Mouse (Mus musculus): ENCODE data around the gene Kcnc4. TPM values are rescaled to one million over a fixed set of nuclear protein-coding genes. Genes with fewer than 3 reads are reported as not detected.

Gene Kcnc4
- polyA plus RNA-seq, 1 experiment = not detected

DNA sequence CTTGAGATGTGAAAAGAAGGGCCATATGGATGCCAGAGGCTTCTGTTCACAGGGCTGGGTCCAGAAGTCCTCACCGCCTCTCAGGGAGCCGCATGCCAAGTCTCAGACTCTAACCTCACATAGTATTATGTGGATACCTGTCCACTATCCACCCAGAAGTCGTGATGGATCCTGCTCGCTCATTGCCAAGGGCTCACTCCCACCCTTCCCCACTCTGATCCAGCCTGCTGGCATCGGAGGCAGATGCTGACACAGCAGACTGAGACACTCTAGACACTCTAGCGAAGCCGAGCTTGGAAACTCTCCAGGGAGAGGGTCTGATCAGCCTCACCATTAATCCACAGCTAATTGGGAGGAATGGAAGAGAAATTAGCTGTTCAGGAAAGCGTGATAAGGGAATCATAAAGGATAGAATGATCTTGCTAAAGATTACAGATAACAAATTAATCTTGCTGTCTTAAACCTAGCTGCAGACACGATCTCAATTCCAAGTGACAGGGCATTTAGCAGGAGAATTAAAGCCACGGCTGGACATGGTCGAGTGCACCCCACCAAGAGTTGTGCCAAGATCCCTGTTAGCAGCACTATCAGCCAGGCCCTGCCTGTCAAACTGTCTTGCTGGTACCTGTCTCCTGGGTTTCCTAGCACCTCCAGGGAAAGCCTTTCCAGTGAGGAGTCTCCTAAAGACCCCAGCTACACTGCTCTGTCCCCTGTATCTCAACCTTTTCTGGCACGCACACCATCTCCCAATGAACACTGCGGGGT, 36.9 kb upstream of the Kcnc4 start:
- peaks cover 7% of the 10 kb centered on the region for H3K9me3 ChIP-seq (ENCODE audit: control insufficient read depth, low read length)
- H3K27me3 ChIP-seq (ENCODE audit: control insufficient read depth) = no peaks in the 10 kb centered on the region
- TF ChIP-seq TAL1 (IDR thresholded peaks at IDR 0.05; ENCODE audit: low read length) = no peak
- no peak for TF ChIP-seq GATA1 (IDR thresholded peaks at IDR 0.05; ENCODE audit: low read length)
- H3K4me1 ChIP-seq (ENCODE audit: control insufficient read depth) = no peaks in the 10 kb centered on the region
- H3K4me3 ChIP-seq (replicated peaks) = no peak overlapping the region
- no peaks in the 10 kb centered on the region for H3K36me3 ChIP-seq (ENCODE audit: control insufficient read depth)

DNA sequence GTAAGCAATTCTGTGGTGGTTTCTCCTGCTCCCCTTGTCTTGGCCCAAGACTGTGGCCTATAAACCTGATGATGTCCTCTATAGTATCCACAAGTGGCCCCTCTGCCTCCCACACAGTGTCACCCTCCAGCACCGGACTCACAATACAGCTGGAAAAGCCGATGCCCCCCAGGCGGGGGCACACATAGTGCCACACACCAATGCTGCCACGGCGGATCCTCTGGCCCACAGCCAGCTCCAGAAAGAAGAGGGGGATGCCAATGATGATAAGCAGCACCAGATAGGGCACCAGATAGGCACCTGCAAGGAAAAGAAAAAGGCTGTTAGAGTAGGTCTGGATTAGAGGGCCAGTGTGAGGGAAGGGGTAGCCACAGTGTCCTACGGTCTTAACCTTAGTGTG, 36.2 kb upstream of the Kcnc4 start:
- no peak overlapping the region for H3K4me3 ChIP-seq (replicated peaks)
- no peaks in the 10 kb centered on the region for H3K36me3 ChIP-seq (ENCODE audit: control insufficient read depth)
- peaks cover 7% of the 10 kb centered on the region for H3K9me3 ChIP-seq (ENCODE audit: control insufficient read depth, low read length)
- no peaks in the 10 kb centered on the region for H3K4me1 ChIP-seq (ENCODE audit: control insufficient read depth)
- H3K27me3 ChIP-seq (ENCODE audit: control insufficient read depth) = no peaks in the 10 kb centered on the region
- no peak for TF ChIP-seq TAL1 (IDR thresholded peaks at IDR 0.05; ENCODE audit: low read length)
- TF ChIP-seq GATA1 (IDR thresholded peaks at IDR 0.05; ENCODE audit: low read length) = no peak

DNA sequence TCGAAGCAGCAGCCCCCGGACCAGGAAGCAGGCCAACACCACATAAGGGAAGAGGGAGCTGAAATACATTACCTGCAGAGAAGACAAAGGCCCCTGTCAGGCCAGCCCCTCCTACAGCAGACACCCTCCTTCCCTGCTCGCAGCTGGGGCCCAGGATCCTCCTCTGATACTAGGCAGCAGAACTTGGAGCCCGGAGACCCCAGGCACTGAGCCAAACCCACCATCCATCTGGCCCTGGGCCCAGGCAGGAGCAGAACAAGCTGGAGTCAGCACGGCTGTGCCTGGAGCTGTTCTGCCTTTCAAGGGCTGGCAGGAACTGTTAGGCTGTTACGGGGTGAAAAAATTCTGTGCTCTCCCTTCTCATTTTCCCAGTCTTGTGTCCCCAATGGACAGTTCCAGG, 32.1 kb upstream of the Kcnc4 start:
- Histone ChIP-seq H3K27me3 (ENCODE audit: control insufficient read depth) (no peaks in the 10 kb centered on the region), H3K4me1 (ENCODE audit: control insufficient read depth) (no peaks in the 10 kb centered on the region)
- no peak for TF ChIP-seq GATA1 (IDR thresholded peaks at IDR 0.05; ENCODE audit: low read length)
- TF ChIP-seq TAL1 (IDR thresholded peaks at IDR 0.05; ENCODE audit: low read length) = no peak

DNA sequence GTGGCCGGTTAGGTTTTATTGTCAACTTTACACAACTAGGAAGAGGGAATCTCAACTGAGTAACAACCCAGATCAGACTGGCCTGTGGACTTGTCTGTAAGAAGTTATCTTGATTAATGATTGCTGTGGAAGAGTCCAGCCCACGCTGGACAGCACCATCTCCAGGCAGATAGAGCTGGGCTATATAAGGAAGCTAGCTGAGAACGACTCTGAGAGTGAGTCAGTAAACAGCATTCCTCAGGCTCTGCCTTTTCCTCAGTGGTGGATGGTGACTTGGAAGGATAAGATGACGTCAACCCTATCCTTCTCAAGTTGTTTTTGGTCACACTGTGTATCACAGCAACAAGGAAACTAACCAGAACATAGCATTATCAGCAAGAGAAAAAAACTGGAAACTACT, 29.3 kb upstream of the Kcnc4 start:
- H3K27me3 ChIP-seq (ENCODE audit: control insufficient read depth) = no peaks in the 10 kb centered on the region
- H3K4me3 ChIP-seq (replicated peaks) = no peak overlapping the region
- no peaks in the 10 kb centered on the region for H3K4me1 ChIP-seq (ENCODE audit: control insufficient read depth)
- no peaks in the 10 kb centered on the region for H3K36me3 ChIP-seq (ENCODE audit: control insufficient read depth)
- TF ChIP-seq GATA1 (IDR thresholded peaks at IDR 0.05; ENCODE audit: low read length) (no peak), TAL1 (IDR thresholded peaks at IDR 0.05; ENCODE audit: low read length) (no peak)
- H3K9me3 ChIP-seq (ENCODE audit: control insufficient read depth, low read length) = no peaks in the 10 kb centered on the region

More for the DNA sequence above, 32.1 kb upstream of the Kcnc4 start:
- Histone ChIP-seq H3K4me3 (replicated peaks) (no peak overlapping the region), H3K9me3 (ENCODE audit: control insufficient read depth, low read length) (no peaks in the 10 kb centered on the region), H3K36me3 (ENCODE audit: control insufficient read depth) (no peaks in the 10 kb centered on the region)

DNA sequence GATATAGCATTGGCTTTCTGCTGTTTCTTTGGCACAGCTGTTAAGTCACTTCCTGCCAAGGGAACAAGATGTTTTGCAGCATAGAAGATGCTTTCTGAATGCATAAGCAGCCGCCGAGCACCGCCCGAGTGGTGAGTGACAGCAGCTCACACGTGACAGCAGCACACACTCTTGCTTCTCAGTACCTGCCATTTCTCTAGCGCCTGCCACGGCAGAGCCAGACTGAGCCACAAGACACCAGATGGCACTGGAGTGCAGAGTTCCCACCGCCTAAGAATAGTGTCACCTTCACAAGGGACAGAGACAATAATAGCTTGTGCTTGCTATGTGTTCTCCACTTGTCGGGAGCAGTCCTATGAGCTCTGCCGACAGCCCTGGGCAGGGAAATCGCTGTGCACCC, 23.9 kb upstream of the Kcnc4 start:
- TF ChIP-seq TAL1 (IDR thresholded peaks at IDR 0.05; ENCODE audit: low read length) = no peak
- no peak for TF ChIP-seq GATA1 (IDR thresholded peaks at IDR 0.05; ENCODE audit: low read length)
- Histone ChIP-seq H3K27me3 (ENCODE audit: control insufficient read depth) (peaks cover 3% of the 10 kb centered on the region), H3K4me1 (ENCODE audit: control insufficient read depth) (no peaks in the 10 kb centered on the region), H3K9me3 (ENCODE audit: control insufficient read depth, low read length) (peaks cover 16% of the 10 kb centered on the region), H3K4me3 (replicated peaks) (no peak overlapping the region), H3K36me3 (ENCODE audit: control insufficient read depth) (no peaks in the 10 kb centered on the region)

DNA sequence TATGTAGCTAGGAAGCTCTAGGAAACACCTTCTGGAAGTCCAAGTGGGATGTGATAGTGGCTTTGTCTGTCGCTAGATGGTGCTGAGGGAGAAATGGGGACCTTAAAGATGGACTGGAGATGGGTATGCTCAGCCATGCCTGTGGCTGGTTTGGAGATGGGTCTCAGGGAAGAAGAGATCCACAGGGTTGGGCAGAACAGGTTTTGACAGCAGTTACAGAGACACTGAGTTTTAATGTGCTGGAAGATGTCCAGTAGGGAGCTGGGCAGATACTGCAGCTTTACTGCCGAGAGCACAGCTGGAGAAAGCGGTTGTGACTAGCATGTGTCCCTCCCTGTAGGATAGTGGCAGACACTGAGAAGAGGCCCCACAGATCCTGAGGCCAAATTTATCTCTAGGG, 21.3 kb upstream of the Kcnc4 start:
- no peaks in the 10 kb centered on the region for H3K4me1 ChIP-seq (ENCODE audit: control insufficient read depth)
- peaks cover 3% of the 10 kb centered on the region for H3K27me3 ChIP-seq (ENCODE audit: control insufficient read depth)
- no peak overlapping the region for H3K4me3 ChIP-seq (replicated peaks)
- TF ChIP-seq TAL1 (IDR thresholded peaks at IDR 0.05; ENCODE audit: low read length) (no peak), GATA1 (IDR thresholded peaks at IDR 0.05; ENCODE audit: low read length) (no peak)
- peaks cover 17% of the 10 kb centered on the region for H3K9me3 ChIP-seq (ENCODE audit: control insufficient read depth, low read length)
- no peaks in the 10 kb centered on the region for H3K36me3 ChIP-seq (ENCODE audit: control insufficient read depth)

DNA sequence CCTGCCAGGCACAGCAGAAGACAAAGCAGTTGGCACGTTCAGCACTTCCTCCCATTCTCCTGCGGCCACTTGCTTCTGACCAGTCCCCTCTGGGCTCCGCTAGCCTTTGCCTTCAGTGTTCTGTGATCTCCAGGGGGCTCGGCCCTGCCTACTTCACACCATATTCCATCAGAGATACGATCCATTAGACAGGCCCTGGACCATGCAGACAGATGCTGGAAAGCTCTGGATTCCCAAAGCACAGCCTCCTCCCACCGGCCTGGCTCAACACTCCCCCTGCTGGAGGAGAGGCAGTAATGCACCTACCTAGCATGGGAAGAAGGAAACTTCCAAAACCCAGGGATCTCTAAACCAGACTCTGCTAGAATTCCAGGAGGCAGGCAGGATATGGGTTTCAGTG, 12.8 kb upstream of the Kcnc4 start:
- H3K27me3 ChIP-seq (ENCODE audit: control insufficient read depth) = no peaks in the 10 kb centered on the region
- no peak overlapping the region for H3K4me3 ChIP-seq (replicated peaks)
- H3K4me1 ChIP-seq (ENCODE audit: control insufficient read depth) = no peaks in the 10 kb centered on the region
- no peaks in the 10 kb centered on the region for H3K36me3 ChIP-seq (ENCODE audit: control insufficient read depth)
- no peaks in the 10 kb centered on the region for H3K9me3 ChIP-seq (ENCODE audit: control insufficient read depth, low read length)
- TF ChIP-seq TAL1 (IDR thresholded peaks at IDR 0.05; ENCODE audit: low read length) (no peak), GATA1 (IDR thresholded peaks at IDR 0.05; ENCODE audit: low read length) (no peak)

DNA sequence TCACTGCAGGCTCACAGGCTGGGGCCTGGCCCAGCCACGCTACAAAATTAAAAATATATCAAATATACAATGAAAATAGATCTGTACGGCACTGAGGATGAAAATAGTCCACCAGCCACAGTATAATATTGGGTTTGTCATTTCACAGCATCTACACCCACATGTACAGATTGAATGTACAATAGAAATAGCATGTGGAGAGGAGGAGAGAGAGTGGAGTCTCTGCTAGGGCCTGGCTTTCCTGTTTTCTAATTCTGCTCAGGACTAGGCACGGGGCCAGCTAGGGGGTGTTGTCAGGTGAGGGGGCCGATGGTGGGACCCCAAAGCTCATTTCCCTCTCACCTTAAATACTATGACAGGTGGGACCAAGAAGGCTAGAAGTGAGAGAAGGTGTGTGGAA, 9.7 kb upstream of the Kcnc4 start:
- H3K4me1 ChIP-seq (ENCODE audit: control insufficient read depth) = no peaks in the 10 kb centered on the region
- H3K36me3 ChIP-seq (ENCODE audit: control insufficient read depth) = no peaks in the 10 kb centered on the region
- no peaks in the 10 kb centered on the region for H3K9me3 ChIP-seq (ENCODE audit: control insufficient read depth, low read length)
- TF ChIP-seq TAL1 (IDR thresholded peaks at IDR 0.05; ENCODE audit: low read length) = no peak
- TF ChIP-seq GATA1 (IDR thresholded peaks at IDR 0.05; ENCODE audit: low read length) = no peak
- no peaks in the 10 kb centered on the region for H3K27me3 ChIP-seq (ENCODE audit: control insufficient read depth)
- no peak overlapping the region for H3K4me3 ChIP-seq (replicated peaks)

DNA sequence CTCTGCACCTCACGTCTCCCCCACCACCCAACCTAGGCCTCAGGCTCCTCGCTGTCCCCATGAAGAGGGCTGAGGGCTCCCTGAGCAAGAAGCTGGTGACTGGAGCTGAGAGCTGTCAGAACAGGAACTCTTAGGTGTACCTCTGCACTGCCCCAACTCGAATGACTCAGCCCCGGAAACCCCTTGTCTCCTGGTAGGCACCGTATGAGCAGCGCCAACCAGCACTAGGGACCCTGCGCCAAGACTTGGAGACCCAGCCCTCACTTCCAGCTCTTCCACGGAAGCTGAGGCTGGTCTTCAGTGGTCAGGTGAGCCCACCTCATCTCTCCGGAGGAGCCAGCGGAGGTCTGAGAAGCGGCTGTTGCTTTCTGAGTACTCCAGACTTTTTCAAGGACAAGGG, 8.8 kb upstream of the Kcnc4 start:
- no peak for TF ChIP-seq TAL1 (IDR thresholded peaks at IDR 0.05; ENCODE audit: low read length)
- TF ChIP-seq GATA1 (IDR thresholded peaks at IDR 0.05; ENCODE audit: low read length) = no peak
- Histone ChIP-seq H3K4me1 (ENCODE audit: control insufficient read depth) (no peaks in the 10 kb centered on the region), H3K27me3 (ENCODE audit: control insufficient read depth) (no peaks in the 10 kb centered on the region), H3K4me3 (replicated peaks) (no peak overlapping the region), H3K36me3 (ENCODE audit: control insufficient read depth) (no peaks in the 10 kb centered on the region), H3K9me3 (ENCODE audit: control insufficient read depth, low read length) (no peaks in the 10 kb centered on the region)

DNA sequence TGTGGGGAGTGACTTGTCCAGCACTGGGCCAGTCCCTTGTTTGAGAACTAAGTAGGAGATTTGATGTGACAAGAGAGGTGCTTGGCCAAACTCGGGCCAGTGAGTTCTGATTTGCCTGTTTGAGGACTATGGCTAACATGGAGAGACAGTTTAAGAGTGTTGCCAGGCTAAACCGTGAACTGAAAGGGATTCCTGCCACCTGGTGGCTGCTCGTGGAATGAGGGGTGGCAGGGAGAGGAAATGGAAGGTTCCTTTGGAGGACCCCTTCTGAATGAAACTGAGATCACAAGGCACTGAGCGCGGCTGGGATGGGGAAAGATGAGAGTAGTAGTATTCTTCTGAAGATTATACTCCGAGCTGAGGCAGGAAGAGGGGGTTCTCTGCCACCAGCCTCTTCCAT, 7.2 kb upstream of the Kcnc4 start:
- TF ChIP-seq GATA1 (IDR thresholded peaks at IDR 0.05; ENCODE audit: low read length) (no peak), TAL1 (IDR thresholded peaks at IDR 0.05; ENCODE audit: low read length) (no peak)
- no peaks in the 10 kb centered on the region for H3K36me3 ChIP-seq (ENCODE audit: control insufficient read depth)
- no peaks in the 10 kb centered on the region for H3K4me1 ChIP-seq (ENCODE audit: control insufficient read depth)
- no peak overlapping the region for H3K4me3 ChIP-seq (replicated peaks)
- H3K9me3 ChIP-seq (ENCODE audit: control insufficient read depth, low read length) = no peaks in the 10 kb centered on the region
- peaks cover 9% of the 10 kb centered on the region for H3K27me3 ChIP-seq (ENCODE audit: control insufficient read depth)
